Mouse (Mus musculus): ENCODE results near the gene Gnl3. TPM values are rescaled to one million over a fixed set of nuclear protein-coding genes. Genes with fewer than 3 reads are reported as not detected.

The Gnl3 gene
- 107 and 116 TPM in 2 replicates for polyA plus RNA-seq (2015; fragmentation: Nextera tagmentation; extraction: Ambion mirVana)

DNA sequence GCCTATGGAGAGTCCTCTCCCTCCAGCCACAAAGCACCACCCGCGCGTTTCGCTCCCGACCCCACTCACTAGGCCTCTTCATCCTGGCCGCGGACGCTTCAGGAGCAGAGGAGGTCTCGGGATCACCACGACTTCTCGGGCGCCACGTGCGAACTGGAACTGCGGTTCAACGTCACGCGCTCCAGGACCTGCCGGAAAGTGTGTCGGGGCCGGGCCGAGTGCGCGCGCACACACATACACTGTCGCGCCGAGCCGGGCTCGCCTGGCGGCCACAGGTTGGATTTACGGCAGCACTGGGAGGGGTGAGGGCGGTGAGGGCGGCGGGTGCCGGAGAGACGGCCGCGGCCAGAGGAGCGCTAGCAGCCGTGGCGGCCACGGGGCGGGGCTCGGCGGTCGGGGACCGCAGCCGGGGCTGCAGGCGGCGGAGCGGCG, at the start of gene Gnl3, which contains the start of gene Pbrm1:
TSS of gene Gnl3 (minus strand) at position 293 of the 432 bp plus-strand sequence.
TSS of gene Pbrm1 (plus strand) at position 279 of the 432 bp plus-strand sequence.
- ATAC-seq (ENCODE audit: low FRiP score, low TSS enrichment): peak; percentile 93
- Histone ChIP-seq H3K4me3 (ENCODE audit: low read length) (peak within 1 kb of the TSS; percentile 91), H3K4me1 (ENCODE audit: insufficient read depth, low read length) (peaks cover 19% of the 10 kb centered on the region), H3K4me2 (replicated peaks; ENCODE audit: low read depth, low read length) (peak within 1 kb of the TSS; percentile 84), H3K36me3 (ENCODE audit: insufficient read depth, low read length) (peaks cover 37% of the 10 kb centered on the region), H3K9ac (replicated peaks; ENCODE audit: low read length) (peak within 1 kb of the TSS; percentile 96), H3K27ac (ENCODE audit: low read length) (peak within 1 kb of the TSS; percentile 99), H3K27me3 (ENCODE audit: insufficient read depth, low read length) (no peaks in the 10 kb centered on the region), H3K9me3 (ENCODE audit: low read length) (no peaks in the 10 kb centered on the region)
- under 1% methylated on average over 35 of the region's 53 CpGs for WGBS

DNA sequence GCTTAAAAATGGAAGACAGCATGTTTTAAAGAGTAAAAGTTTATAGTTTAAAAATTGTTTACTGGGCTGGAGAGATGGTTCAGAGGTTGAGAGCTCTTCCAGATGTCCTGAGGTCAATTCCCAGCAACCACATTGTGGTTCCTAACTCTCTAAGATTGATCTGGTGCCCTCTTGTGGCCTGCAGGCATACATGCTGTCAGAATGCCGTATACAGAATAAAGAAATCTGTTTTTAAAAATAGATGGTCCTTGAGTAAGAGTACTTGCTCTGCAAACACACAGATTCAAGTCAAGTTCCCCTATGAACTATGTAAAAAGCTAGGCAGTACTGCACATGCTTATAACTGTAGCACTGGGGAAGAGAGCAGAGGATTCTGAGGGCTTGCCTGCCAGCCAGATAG, 43.3 kb upstream of the Gnl3 start:
- no peak overlapping the region for H3K27ac ChIP-seq (ENCODE audit: low read length)
- H3K9me3 ChIP-seq (ENCODE audit: low read length): no peaks in the 10 kb centered on the region
- peaks cover 47% of the 10 kb centered on the region for H3K36me3 ChIP-seq (ENCODE audit: insufficient read depth, low read length)
- no peak overlapping the region for H3K4me3 ChIP-seq (ENCODE audit: low read length)
- H3K9ac ChIP-seq (replicated peaks; ENCODE audit: low read length): no peak overlapping the region
- no peaks in the 10 kb centered on the region for H3K4me1 ChIP-seq (ENCODE audit: insufficient read depth, low read length)
- H3K4me2 ChIP-seq (replicated peaks; ENCODE audit: low read depth, low read length): no peak overlapping the region
- no peak for ATAC-seq (ENCODE audit: low FRiP score, low TSS enrichment)
- H3K27me3 ChIP-seq (ENCODE audit: insufficient read depth, low read length): no peaks in the 10 kb centered on the region
- 77% methylated on average over 1 of the region's 1 CpGs for WGBS

DNA sequence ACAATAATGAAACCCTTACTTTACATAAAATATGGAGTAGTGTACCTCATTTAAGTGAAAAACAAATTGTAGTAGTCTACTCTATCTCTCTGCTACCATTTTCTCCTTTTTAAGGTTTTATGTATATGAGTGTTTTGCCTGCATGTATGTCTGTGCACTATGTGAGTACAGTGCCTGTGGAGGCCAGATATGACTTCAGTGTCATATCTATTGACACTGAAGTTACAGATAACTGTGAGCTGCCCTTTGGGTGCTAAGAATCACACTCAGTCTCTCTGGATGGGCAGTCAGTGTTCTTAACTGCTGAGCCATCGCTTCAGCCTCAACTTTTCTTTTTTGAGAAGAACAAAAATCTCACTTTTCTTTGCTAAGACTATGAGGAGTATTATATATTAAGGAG, 26.9 kb upstream of the Gnl3 start:
- H3K9me3 ChIP-seq (ENCODE audit: low read length): no peaks in the 10 kb centered on the region
- peaks cover 51% of the 10 kb centered on the region for H3K36me3 ChIP-seq (ENCODE audit: insufficient read depth, low read length)
- no peak for ATAC-seq (ENCODE audit: low FRiP score, low TSS enrichment)

DNA sequence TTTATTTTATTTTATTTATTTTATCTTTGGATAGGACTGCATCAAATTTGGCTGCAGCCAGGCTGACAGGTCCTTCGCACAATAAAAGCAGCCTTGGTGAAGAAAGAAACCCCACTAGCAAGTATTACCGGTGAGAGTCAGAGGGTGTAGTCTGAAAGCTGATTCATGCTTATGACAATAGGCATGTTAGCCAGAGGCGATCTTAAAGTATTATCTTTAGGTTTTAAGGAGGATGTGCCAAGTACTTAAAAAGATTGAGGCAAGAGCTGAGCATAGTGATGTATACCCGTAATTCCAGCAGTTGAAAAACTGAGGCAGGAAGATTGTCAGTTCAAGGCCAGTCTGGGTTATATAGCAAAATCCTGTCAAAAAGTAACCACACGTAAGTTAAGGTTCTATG, 26.3 kb upstream of the Gnl3 start:
- peaks cover 46% of the 10 kb centered on the region for H3K36me3 ChIP-seq (ENCODE audit: insufficient read depth, low read length)
- whole genome bisulfite sequencing: 94% methylated on average over 5 of the region's 5 CpGs

More for the DNA sequence above, 26.9 kb upstream of the Gnl3 start:
- no peak overlapping the region for H3K9ac ChIP-seq (replicated peaks; ENCODE audit: low read length)
- no peak overlapping the region for H3K27ac ChIP-seq (ENCODE audit: low read length)
- H3K4me3 ChIP-seq (ENCODE audit: low read length): no peak overlapping the region
- no peaks in the 10 kb centered on the region for H3K4me1 ChIP-seq (ENCODE audit: insufficient read depth, low read length)
- WGBS: 98% methylated on average over 1 of the region's 1 CpGs
- no peaks in the 10 kb centered on the region for H3K27me3 ChIP-seq (ENCODE audit: insufficient read depth, low read length)
- H3K4me2 ChIP-seq (replicated peaks; ENCODE audit: low read depth, low read length): no peak overlapping the region

DNA sequence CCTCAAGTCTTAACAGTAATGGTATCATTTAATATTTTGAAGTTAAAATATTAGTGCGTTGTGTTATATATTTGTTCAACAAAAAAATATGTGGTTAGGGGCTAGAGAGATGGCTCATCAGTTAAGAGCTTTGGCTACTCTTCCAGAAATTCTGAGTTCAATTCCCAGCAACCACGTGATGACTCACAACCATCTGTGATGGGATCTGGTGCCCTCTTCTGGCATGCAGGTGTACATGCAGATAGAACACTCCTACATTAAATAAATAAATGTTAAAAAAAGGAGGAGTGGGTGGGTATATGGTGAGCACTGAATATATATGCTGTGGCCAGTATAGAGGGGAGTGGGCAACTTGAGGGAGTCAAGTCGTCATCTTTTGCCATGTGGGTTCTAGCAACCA, 6.8 kb upstream of the Gnl3 start:
- H3K9ac ChIP-seq (replicated peaks; ENCODE audit: low read length): no peak overlapping the region
- H3K4me2 ChIP-seq (replicated peaks; ENCODE audit: low read depth, low read length): no peak overlapping the region
- H3K4me1 ChIP-seq (ENCODE audit: insufficient read depth, low read length): no peaks in the 10 kb centered on the region
- H3K4me3 ChIP-seq (ENCODE audit: low read length): no peak overlapping the region
- H3K9me3 ChIP-seq (ENCODE audit: low read length): no peaks in the 10 kb centered on the region
- no peaks in the 10 kb centered on the region for H3K27me3 ChIP-seq (ENCODE audit: insufficient read depth, low read length)
- H3K36me3 ChIP-seq (ENCODE audit: insufficient read depth, low read length): peaks cover 48% of the 10 kb centered on the region
- 84% methylated on average over 3 of the region's 3 CpGs for WGBS
- H3K27ac ChIP-seq (ENCODE audit: low read length): no peak overlapping the region
- ATAC-seq (ENCODE audit: low FRiP score, low TSS enrichment): no peak

More for the DNA sequence above, 26.3 kb upstream of the Gnl3 start:
- H3K27me3 ChIP-seq (ENCODE audit: insufficient read depth, low read length): no peaks in the 10 kb centered on the region
- H3K4me1 ChIP-seq (ENCODE audit: insufficient read depth, low read length): no peaks in the 10 kb centered on the region
- ATAC-seq (ENCODE audit: low FRiP score, low TSS enrichment): no peak
- H3K4me2 ChIP-seq (replicated peaks; ENCODE audit: low read depth, low read length): no peak overlapping the region
- no peak overlapping the region for H3K4me3 ChIP-seq (ENCODE audit: low read length)
- H3K27ac ChIP-seq (ENCODE audit: low read length): no peak overlapping the region
- H3K9me3 ChIP-seq (ENCODE audit: low read length): no peaks in the 10 kb centered on the region
- no peak overlapping the region for H3K9ac ChIP-seq (replicated peaks; ENCODE audit: low read length)

DNA sequence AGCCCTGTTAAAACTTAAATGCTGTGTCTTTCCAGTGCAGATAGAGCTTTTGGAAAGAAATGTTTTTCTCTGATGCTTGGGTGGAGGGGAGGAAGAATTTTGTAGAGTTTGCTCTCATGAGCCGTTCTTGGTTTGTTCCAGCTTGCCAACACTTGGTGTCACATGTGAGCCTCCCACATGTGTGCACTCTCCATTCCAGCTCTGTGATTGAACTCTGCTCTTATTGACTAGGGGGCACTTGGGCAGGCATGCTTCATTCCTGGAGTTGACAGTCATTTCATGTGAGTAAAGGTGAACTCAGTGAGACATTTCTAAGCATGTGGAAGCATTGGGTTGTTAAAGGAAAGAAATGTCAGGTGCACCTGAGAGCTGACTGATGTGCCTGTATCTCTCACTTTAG, 3.6 kb upstream of the Gnl3 start:
- H3K4me3 ChIP-seq (ENCODE audit: low read length): no peak overlapping the region
- H3K9ac ChIP-seq (replicated peaks; ENCODE audit: low read length): no peak overlapping the region
- H3K9me3 ChIP-seq (ENCODE audit: low read length): no peaks in the 10 kb centered on the region
- 26% methylated on average over 1 of the region's 1 CpGs for WGBS
- no peaks in the 10 kb centered on the region for H3K27me3 ChIP-seq (ENCODE audit: insufficient read depth, low read length)
- no peak overlapping the region for H3K27ac ChIP-seq (ENCODE audit: low read length)
- H3K36me3 ChIP-seq (ENCODE audit: insufficient read depth, low read length): peaks cover 28% of the 10 kb centered on the region
- peaks cover 13% of the 10 kb centered on the region for H3K4me1 ChIP-seq (ENCODE audit: insufficient read depth, low read length)
- no peak overlapping the region for H3K4me2 ChIP-seq (replicated peaks; ENCODE audit: low read depth, low read length)
- ATAC-seq (ENCODE audit: low FRiP score, low TSS enrichment): no peak

DNA sequence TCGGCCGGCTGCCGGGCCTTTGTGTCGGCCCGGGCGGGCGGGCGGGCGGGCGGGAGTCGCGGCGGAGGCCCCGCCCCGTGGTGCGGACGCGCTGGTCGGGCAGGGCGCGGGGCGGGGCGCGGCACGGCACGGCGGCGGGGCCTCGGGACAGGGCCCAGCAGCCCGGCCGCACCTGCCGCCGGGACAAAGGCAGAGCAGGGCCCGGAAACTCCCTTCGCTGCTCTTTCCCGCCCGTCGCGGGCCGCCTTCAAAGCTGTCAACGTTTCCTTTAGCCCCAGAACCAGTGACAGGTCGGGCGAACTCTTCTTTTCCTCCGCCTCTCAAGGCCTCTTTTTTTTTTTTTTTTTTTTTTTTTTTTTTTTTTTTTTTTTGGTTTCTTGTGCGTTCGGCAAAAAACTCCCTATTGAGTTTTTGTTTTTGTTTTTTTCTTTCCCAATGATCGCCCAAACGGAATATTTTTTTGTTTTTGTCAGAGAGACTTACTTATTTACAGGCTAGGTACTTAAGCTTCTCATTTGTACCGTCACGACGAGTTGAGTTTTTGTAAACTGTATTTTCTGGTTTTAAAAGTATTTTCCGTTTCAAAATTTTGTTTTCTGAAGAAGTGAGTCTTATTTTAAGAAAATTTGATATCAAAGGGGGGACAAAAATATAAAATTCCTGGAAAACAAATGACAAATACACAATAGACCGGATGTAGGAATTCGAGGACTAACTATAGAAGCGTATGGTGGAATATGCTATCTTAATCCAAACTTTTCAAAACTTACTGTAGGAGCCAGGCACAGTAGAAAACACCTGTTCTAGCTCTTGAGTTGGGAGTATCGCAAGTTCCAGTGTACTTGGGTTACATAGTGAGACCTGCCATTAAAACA, 616 bp upstream of the Gnl3 start:
- peak overlapping the region; percentile 91 for H3K4me3 ChIP-seq (ENCODE audit: low read length)
- peak overlapping the region; percentile 63 for H3K4me2 ChIP-seq (replicated peaks; ENCODE audit: low read depth, low read length)
- peaks cover 30% of the 10 kb centered on the region for H3K36me3 ChIP-seq (ENCODE audit: insufficient read depth, low read length)
- 4% methylated on average over 33 of the region's 56 CpGs for WGBS
- ATAC-seq (ENCODE audit: low FRiP score, low TSS enrichment): peak; percentile 96
- H3K4me1 ChIP-seq (ENCODE audit: insufficient read depth, low read length): peaks cover 19% of the 10 kb centered on the region
- no peaks in the 10 kb centered on the region for H3K9me3 ChIP-seq (ENCODE audit: low read length)
- peak overlapping the region; percentile 96 for H3K9ac ChIP-seq (replicated peaks; ENCODE audit: low read length)
- peak overlapping the region; percentile 99 for H3K27ac ChIP-seq (ENCODE audit: low read length)
- H3K27me3 ChIP-seq (ENCODE audit: insufficient read depth, low read length): no peaks in the 10 kb centered on the region

DNA sequence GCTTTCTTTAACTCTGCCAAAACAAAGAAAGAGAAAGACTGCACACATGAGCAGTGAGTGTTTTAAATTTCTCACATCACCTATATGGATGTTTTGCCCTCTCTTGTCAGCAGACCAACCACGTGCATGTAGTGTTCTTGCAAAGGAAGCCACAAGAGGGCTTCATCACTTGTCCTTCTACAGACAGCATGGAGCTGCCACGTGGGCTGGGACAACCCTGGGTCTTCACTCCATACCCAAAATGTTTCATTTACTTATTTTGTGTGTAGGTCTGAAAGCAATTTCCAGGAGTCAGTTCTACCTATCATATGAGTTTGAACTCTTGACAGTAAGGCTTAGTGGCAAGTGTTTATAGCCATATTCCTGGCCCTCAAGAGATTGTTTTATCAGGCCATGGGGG, 1.1 kb downstream of the Gnl3 start:
- H3K4me2 ChIP-seq (replicated peaks; ENCODE audit: low read depth, low read length): peak overlapping the region; percentile 84
- H3K4me3 ChIP-seq (ENCODE audit: low read length): peak overlapping the region; percentile 91
- peaks cover 47% of the 10 kb centered on the region for H3K36me3 ChIP-seq (ENCODE audit: insufficient read depth, low read length)
- peaks cover 19% of the 10 kb centered on the region for H3K4me1 ChIP-seq (ENCODE audit: insufficient read depth, low read length)
- ATAC-seq (ENCODE audit: low FRiP score, low TSS enrichment): no peak
- H3K9ac ChIP-seq (replicated peaks; ENCODE audit: low read length): peak overlapping the region; percentile 96
- 2% methylated on average over 2 of the region's 2 CpGs for WGBS
- 0 out of 2 replicates have a peak overlapping the region, but pooled peaks have one; percentile 99 for H3K27ac ChIP-seq (ENCODE audit: low read length)
- H3K27me3 ChIP-seq (ENCODE audit: insufficient read depth, low read length): no peaks in the 10 kb centered on the region
- H3K9me3 ChIP-seq (ENCODE audit: low read length): no peaks in the 10 kb centered on the region

DNA sequence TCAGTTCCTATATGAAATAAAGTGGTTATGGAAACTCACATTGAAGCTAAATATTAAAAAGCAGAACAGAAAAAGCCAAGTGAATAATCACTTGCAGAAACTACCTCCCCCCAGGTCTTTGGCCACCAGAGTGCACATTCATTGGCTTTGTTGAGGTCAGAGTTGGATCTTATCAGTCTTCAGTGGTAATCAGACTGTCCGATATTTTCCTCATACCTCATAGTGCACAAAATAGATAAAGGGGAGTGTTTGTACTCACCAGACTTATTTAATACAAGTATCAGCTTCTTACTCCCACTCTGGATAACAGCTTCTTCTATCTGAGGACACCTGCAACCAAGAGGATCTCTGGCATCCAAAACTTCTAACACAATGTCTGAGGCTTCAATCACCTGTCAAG, 2.9 kb downstream of the Gnl3 start:
- ATAC-seq (ENCODE audit: low FRiP score, low TSS enrichment): no peak
- Histone ChIP-seq H3K36me3 (ENCODE audit: insufficient read depth, low read length) (peaks cover 61% of the 10 kb centered on the region), H3K4me2 (replicated peaks; ENCODE audit: low read depth, low read length) (no peak overlapping the region), H3K27me3 (ENCODE audit: insufficient read depth, low read length) (no peaks in the 10 kb centered on the region), H3K27ac (ENCODE audit: low read length) (no peak overlapping the region), H3K4me1 (ENCODE audit: insufficient read depth, low read length) (peaks cover 19% of the 10 kb centered on the region), H3K9ac (replicated peaks; ENCODE audit: low read length) (no peak overlapping the region), H3K4me3 (ENCODE audit: low read length) (no peak overlapping the region), H3K9me3 (ENCODE audit: low read length) (no peaks in the 10 kb centered on the region)
- WGBS: 89% methylated on average over 1 of the region's 1 CpGs

DNA sequence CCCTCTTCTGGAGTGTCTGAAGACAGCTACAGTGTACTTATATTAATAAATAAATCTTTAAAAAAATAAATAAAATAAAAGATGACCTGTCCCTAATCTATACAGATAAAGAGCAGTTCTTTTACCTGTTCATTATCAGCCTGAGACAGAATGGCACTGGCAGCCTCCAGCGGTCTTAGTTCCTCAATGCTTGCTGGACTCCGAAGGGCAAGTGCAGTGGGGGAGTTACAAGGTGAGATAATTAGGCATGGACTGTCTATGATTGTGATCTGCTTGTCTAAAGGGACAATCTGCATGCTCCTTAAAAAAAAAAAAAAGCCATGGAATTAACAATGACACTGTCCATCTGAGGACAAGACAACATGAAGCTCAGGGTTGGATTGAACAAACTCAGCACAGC, 5.0 kb downstream of the Gnl3 start:
- Histone ChIP-seq H3K4me3 (ENCODE audit: low read length) (no peak overlapping the region), H3K9ac (replicated peaks; ENCODE audit: low read length) (no peak overlapping the region), H3K27me3 (ENCODE audit: insufficient read depth, low read length) (no peaks in the 10 kb centered on the region), H3K27ac (ENCODE audit: low read length) (no peak overlapping the region), H3K36me3 (ENCODE audit: insufficient read depth, low read length) (peaks cover 76% of the 10 kb centered on the region), H3K4me2 (replicated peaks; ENCODE audit: low read depth, low read length) (no peak overlapping the region), H3K9me3 (ENCODE audit: low read length) (no peaks in the 10 kb centered on the region), H3K4me1 (ENCODE audit: insufficient read depth, low read length) (peaks cover 12% of the 10 kb centered on the region)
- WGBS: 89% methylated on average over 2 of the region's 2 CpGs
- no peak for ATAC-seq (ENCODE audit: low FRiP score, low TSS enrichment)

Data from kidney, embryonic 16.5 days (tissue).